Mouse (Mus musculus) hindbrain, postnatal 0 days (tissue): ENCODE measurements at regions not wholly inside any gene's neighbourhood (a gene's known extent, or its start where the extent isn't known, plus 50 kb on each side); places are given as distances from the start of the nearest gene placed in this dataset.

ENCODE experiments used
- ATAC-seq: fragments of 200-750 bp; cut with Nextera tagmentation; 2 replicates; pipeline ENCODE4 v1.8.0; 2017; ENCODE audit warnings: mild to moderate bottlenecking, moderate TSS enrichment, moderate library complexity
- DNase-seq: peaks from one replicate; pipeline ENCODE4 v3.0.0-alpha.2; 2015; ENCODE audit warnings: low spot score
- H3K27ac ChIP-seq: fragments of 300-500 bp; sonication (generic); 2 replicates; pipeline ENCODE4 v1.5.1; 2014; ENCODE audit warnings: mild to moderate bottlenecking
- H3K27me3 ChIP-seq: fragments of 300-500 bp; sonication (generic); 2 replicates; pipeline ENCODE4 v1.6.1; 2014; ENCODE audit warnings: low read length, mixed read lengths; ENCODE audit not compliant: insufficient read depth
- H3K36me3 ChIP-seq: fragments of 300-500 bp; sonication (generic); 2 replicates; pipeline ENCODE4 v1.6.1; 2014; ENCODE audit warnings: low read length, mixed read lengths; ENCODE audit not compliant: insufficient read depth
- H3K4me1 ChIP-seq: fragments of 300-500 bp; sonication (generic); 2 replicates; pipeline ENCODE4 v1.6.1; 2014; ENCODE audit warnings: antibody characterized with exemption, low read length, mixed read lengths; ENCODE audit not compliant: insufficient read depth
- H3K4me2 ChIP-seq: fragments of 300-500 bp; sonication (generic); 2 replicates; pipeline ENCODE4 v1.6.1; 2014; ENCODE audit warnings: low read depth, mild to moderate bottlenecking, low read length, moderate library complexity, mixed read lengths
- H3K4me3 ChIP-seq: fragments of 300-500 bp; sonication (generic); 2 replicates; pipeline ENCODE4 v1.5.1; 2014; ENCODE audit warnings: low read length
- H3K9ac ChIP-seq: fragments of 300-500 bp; sonication (generic); replicated peaks from 2 replicates; pipeline ENCODE4 v1.6.1; 2014; ENCODE audit warnings: mild to moderate bottlenecking, low read length, moderate library complexity, mixed read lengths
- H3K9me3 ChIP-seq: fragments of 300-500 bp; sonication (generic); 2 replicates; pipeline ENCODE4 v1.6.1; 2016; ENCODE audit warnings: low read length, mixed read lengths
- CTCF ChIP-seq: IDR thresholded peaks from 2 replicates; pipeline ENCODE4 v1.5.1; 2016; ENCODE audit warnings: antibody characterized with exemption, control low read depth, low read depth
- WGBS: fragments of 180-500 bp; shearing (Covaris S2); extraction: QIAGEN DNeasy Blood & Tissue Kit; methylation state at CpG from one replicate; pipeline ENCODE4 v1.1.7; 2014; 5-methylcytosine and 5-hydroxymethylcytosine counted together

- Histone ChIP-seq H3K36me3 (no peaks in the 10 kb centered on the region), H3K4me2 (no peak overlapping the region), H3K9ac (no peak overlapping the region), H3K4me3 (no peak overlapping the region), H3K27ac (no peak overlapping the region), H3K27me3 (no peaks in the 10 kb centered on the region), H3K9me3 (no peaks in the 10 kb centered on the region), H3K4me1 (no peaks in the 10 kb centered on the region)
- ATAC-seq (no peak), DNase-seq (peak; percentile 20)
- 37% methylated on average over 2 of the region's 2 CpGs for WGBS
- no peak for TF ChIP-seq CTCF
These were observed 54.2 kb upstream of the Plppr5 start for GRCm38 (mm10) chr3:117520461-117520860.

DNA sequence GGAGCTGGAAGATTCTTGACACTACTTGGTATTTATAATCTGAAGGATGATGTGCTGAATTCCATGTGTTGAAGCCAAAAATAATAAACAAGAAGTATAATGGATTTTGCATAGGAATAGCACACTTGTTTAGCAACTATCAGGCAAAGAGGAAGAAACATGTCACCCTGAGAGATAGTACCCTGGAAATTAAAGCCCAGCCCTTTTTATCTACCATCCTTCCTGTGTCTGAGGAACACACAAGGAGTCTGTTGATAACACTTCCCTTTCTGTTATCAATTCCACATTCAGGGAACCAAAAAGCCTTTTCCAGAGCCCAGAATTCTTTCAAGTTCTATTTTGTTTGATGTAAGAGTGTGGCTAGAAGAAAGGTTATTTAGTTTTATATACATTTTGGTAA is 66.5 kb upstream of the Plppr5 start:
- H3K4me2 ChIP-seq, result no peak overlapping the region
- H3K4me3 ChIP-seq, result no peak overlapping the region
- DNase-seq (no peak), ATAC-seq (no peak)
- no peak overlapping the region for H3K9ac ChIP-seq
- H3K9me3 ChIP-seq, result no peaks in the 10 kb centered on the region
- H3K27me3 ChIP-seq, result no peaks in the 10 kb centered on the region
- no peaks in the 10 kb centered on the region for H3K36me3 ChIP-seq
- H3K4me1 ChIP-seq, result no peaks in the 10 kb centered on the region
- TF ChIP-seq CTCF, result no peak
- no peak overlapping the region for H3K27ac ChIP-seq

DNA sequence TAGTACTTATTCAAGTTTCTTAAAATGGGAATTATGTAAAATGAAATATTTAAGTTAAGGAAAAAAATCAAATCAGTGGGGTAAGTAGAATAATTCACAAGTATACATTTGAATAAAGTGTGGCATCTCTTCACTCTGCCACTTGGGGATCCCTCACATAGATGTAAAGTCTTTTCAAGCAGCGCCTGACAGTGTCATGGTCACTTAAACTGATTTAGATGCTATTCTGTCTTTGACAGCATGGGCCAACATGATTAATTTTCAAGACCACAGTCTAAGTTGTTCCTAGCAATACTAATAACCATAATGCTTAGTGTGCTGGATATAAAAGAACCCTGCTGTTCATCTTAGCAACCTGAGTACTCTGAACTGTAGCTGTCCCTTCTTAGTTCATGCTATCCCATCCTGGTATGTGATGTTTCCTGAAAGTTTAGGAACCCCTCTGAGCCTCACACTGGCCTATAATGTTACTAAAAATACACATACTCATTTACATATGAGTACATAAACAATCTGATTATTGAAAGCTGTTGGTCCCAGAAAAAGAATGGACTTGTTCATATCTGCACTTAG is 68.4 kb upstream of the Plppr5 start:
- no peak overlapping the region for H3K27ac ChIP-seq
- H3K9ac ChIP-seq, result no peak overlapping the region
- no peak overlapping the region for H3K4me2 ChIP-seq
- no peak for TF ChIP-seq CTCF
- no peaks in the 10 kb centered on the region for H3K36me3 ChIP-seq
- ATAC-seq, result no peak
- no peaks in the 10 kb centered on the region for H3K9me3 ChIP-seq
- no peak overlapping the region for H3K4me3 ChIP-seq
- H3K27me3 ChIP-seq, result no peaks in the 10 kb centered on the region
- H3K4me1 ChIP-seq, result no peaks in the 10 kb centered on the region
- DNase-seq, result no peak
- WGBS, result 35% methylated on average over 1 of the region's 1 CpGs

- ATAC-seq, result no peak
- no peaks in the 10 kb centered on the region for H3K4me1 ChIP-seq
- 20% methylated on average over 5 of the region's 5 CpGs for WGBS
These were observed 73.5 kb upstream of the Plppr5 start for GRCm38 (mm10) chr3:117501107-117501506.

GRCm38 (mm10) chr3:117498138-117498897 is 76.3 kb upstream of the Plppr5 start:
- Histone ChIP-seq H3K4me2 (no peak overlapping the region), H3K27ac (no peak overlapping the region), H3K27me3 (no peaks in the 10 kb centered on the region), H3K4me3 (no peak overlapping the region), H3K4me1 (no peaks in the 10 kb centered on the region), H3K36me3 (no peaks in the 10 kb centered on the region), H3K9me3 (no peaks in the 10 kb centered on the region), H3K9ac (no peak overlapping the region)
- no peak for TF ChIP-seq CTCF
- 90% methylated on average over 5 of the region's 5 CpGs for WGBS
- no peak for DNase-seq
- ATAC-seq, result no peak

More at GRCm38 (mm10) chr3:117501107-117501506, 73.5 kb upstream of the Plppr5 start:
- no peaks in the 10 kb centered on the region for H3K27me3 ChIP-seq
- H3K4me2 ChIP-seq, result no peak overlapping the region
- no peaks in the 10 kb centered on the region for H3K36me3 ChIP-seq
- H3K9me3 ChIP-seq, result no peaks in the 10 kb centered on the region
- TF ChIP-seq CTCF, result no peak
- H3K9ac ChIP-seq, result no peak overlapping the region
- H3K4me3 ChIP-seq, result no peak overlapping the region
- DNase-seq, result no peak
- no peak overlapping the region for H3K27ac ChIP-seq

DNA sequence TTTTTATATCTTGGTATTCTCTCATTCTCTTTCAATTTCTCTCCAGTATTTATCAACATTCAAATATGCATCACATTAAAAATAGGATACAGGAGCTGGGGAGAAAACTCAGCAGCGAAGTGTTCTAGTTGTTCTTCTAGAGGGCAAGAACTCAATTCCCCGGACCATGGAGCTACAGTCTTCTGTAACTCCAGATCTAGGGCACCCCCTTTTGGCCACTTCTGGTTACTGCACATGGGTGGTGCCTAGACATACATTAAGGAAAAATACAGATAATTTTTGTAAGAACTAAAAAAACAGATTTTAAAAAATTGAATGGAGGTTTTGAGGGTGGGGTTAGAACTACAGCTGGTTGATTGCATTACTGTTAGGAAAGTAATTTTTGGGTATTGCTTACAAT is 80.5 kb upstream of the Plppr5 start:
- no peak overlapping the region for H3K4me2 ChIP-seq
- no peak overlapping the region for H3K4me3 ChIP-seq
- peaks cover 5% of the 10 kb centered on the region; the same call in 1 of the 2 replicates for H3K9me3 ChIP-seq
- no peaks in the 10 kb centered on the region for H3K27me3 ChIP-seq
- WGBS, result 68% methylated on average over 2 of the region's 2 CpGs
- peak; percentile 42; the same call in 1 of the 2 replicates for TF ChIP-seq CTCF
- DNase-seq (peak; percentile 38), ATAC-seq (no peak)
- no peak overlapping the region for H3K9ac ChIP-seq
- no peaks in the 10 kb centered on the region for H3K36me3 ChIP-seq
- H3K4me1 ChIP-seq, result no peaks in the 10 kb centered on the region
- H3K27ac ChIP-seq, result no peak overlapping the region
